Comparison of ENCODE assay signal across 20 mouse cellular contexts in genomic region chr2:102362896-102363530, GRCm38 (mm10). TPM values are rescaled to one million over a fixed set of nuclear protein-coding genes. Genes with fewer than 3 reads are reported as not detected.
DNase-seq lines count a peak whose midpoint lies in the region; ATAC-seq lines count a peak whose summit lies in the region.
"Had no signal": no experiment of that assay in that cellular context is flagged by ENCODE, and none has a peak within 500 bp of the region (broad histone marks: within the 10 kb centered on the region; RNA-seq: fewer than 3 reads in every experiment).

No protein-coding gene starts in this region.

- H3K27ac ChIP-seq in liver, embryonic 13.5 days, result peak overlapping the region; percentile 84; the same call in 1 of the 2 replicates
- H3K27ac ChIP-seq in liver, embryonic 11.5 days (ENCODE audit: low read depth, low read length), result no peak overlapping the region
- peak overlapping the region; percentile 11; the same call in 1 of the 2 replicates for H3K27ac ChIP-seq in liver, embryonic 15.5 days (replicated peaks)
- H3K27ac ChIP-seq: forebrain, embryonic 12.5 days; hindbrain, embryonic 14.5 days had no signal

- H3K9me3 ChIP-seq in liver, embryonic 13.5 days (replicated peaks), result no peaks in the 10 kb centered on the region
- H3K9me3 ChIP-seq in liver, embryonic 11.5 days (ENCODE audit: control insufficient read depth, low read length), result no peaks in the 10 kb centered on the region
- H3K9me3 ChIP-seq in liver, embryonic 15.5 days (replicated peaks), result no peaks in the 10 kb centered on the region
- H3K9me3 ChIP-seq: forebrain, embryonic 12.5 days had no signal

- ATAC-seq in liver, embryonic 13.5 days (ENCODE audit: low read depth), result no peak
- ATAC-seq in liver, embryonic 11.5 days (replicated peaks; ENCODE audit: low FRiP score), result no peak
- no peak for ATAC-seq in liver, embryonic 15.5 days (ENCODE audit: insufficient read depth)
- ATAC-seq: CD4-positive, CD25-positive, alpha-beta regulatory T cell, adult 4 months had no signal

- H3K4me3 ChIP-seq in liver, embryonic 13.5 days (replicated peaks), result no peak overlapping the region
- no peak overlapping the region for H3K4me3 ChIP-seq in liver, embryonic 11.5 days (ENCODE audit: low read depth, low read length)
- no peak overlapping the region for H3K4me3 ChIP-seq in liver, embryonic 15.5 days (replicated peaks)
- H3K4me3 ChIP-seq: forebrain, embryonic 12.5 days had no signal

- DNase-seq in liver, embryonic 13.5 days, result no peak
- no peak for DNase-seq in liver, embryonic 11.5 days (ENCODE audit: low spot score)
- peak; percentile 25 for DNase-seq in 3T3-L1 (ENCODE audit: low read depth, low spot score)
- peak; percentile 78 for DNase-seq in 416B (ENCODE audit: low read depth)
- no peak for DNase-seq in left cerebral cortex, adult 8-10 months (ENCODE audit: low spot score in 2 of 2)
- no peak for DNase-seq in frontal cortex, postnatal 36 days (ENCODE audit: low spot score in 2 of 2)
- DNase-seq: cerebellum, adult 8-10 months; heart, postnatal 10 days; kidney, adult 9 months; kidney, postnatal 25 days; layer of hippocampus, adult 9-11 months; lung, adult 18-20 months; retina, postnatal 1 day; right cerebral cortex, postnatal 4 days; thymus, postnatal 14 days had no signal

- H3K4me1 ChIP-seq in liver, embryonic 13.5 days (replicated peaks), result peaks cover 57% of the 10 kb centered on the region
- H3K4me1 ChIP-seq in liver, embryonic 11.5 days (replicated peaks; ENCODE audit: control insufficient read depth, insufficient read depth, low read length), result peaks cover 25% of the 10 kb centered on the region
- peaks cover 50% of the 10 kb centered on the region for H3K4me1 ChIP-seq in liver, embryonic 15.5 days (replicated peaks)
- H3K4me1 ChIP-seq: forebrain, embryonic 12.5 days had no signal

- no peak overlapping the region for H3K4me2 ChIP-seq in liver, embryonic 13.5 days
- no peak overlapping the region for H3K4me2 ChIP-seq in liver, embryonic 11.5 days
- no peak overlapping the region for H3K4me2 ChIP-seq in liver, embryonic 15.5 days
- H3K4me2 ChIP-seq: forebrain, embryonic 12.5 days; heart, embryonic 11.5 days; hindbrain, embryonic 14.5 days had no signal

- no peaks in the 10 kb centered on the region for H3K36me3 ChIP-seq in liver, embryonic 13.5 days
- H3K36me3 ChIP-seq in liver, embryonic 11.5 days (ENCODE audit: control insufficient read depth, insufficient read depth, low read length), result no peaks in the 10 kb centered on the region
- H3K36me3 ChIP-seq in liver, embryonic 15.5 days (replicated peaks), result no peaks in the 10 kb centered on the region
- H3K36me3 ChIP-seq: forebrain, embryonic 12.5 days had no signal

- 31% methylated on average over 1 of the region's 1 CpGs for WGBS in liver, embryonic 13.5 days (ENCODE audit: insufficient replicate concordance)
- 59% methylated on average over 1 of the region's 1 CpGs for WGBS in liver, embryonic 11.5 days
- 7% methylated on average over 1 of the region's 1 CpGs for WGBS in liver, embryonic 15.5 days (ENCODE audit: insufficient replicate concordance)

- H3K9ac ChIP-seq in liver, embryonic 13.5 days, result no peak overlapping the region
- H3K9ac ChIP-seq in liver, embryonic 11.5 days (ENCODE audit: low read depth, low read length), result no peak overlapping the region
- no peak overlapping the region for H3K9ac ChIP-seq in liver, embryonic 15.5 days
- H3K9ac ChIP-seq: forebrain, embryonic 12.5 days; hindbrain, embryonic 14.5 days had no signal

- H3K27me3 ChIP-seq in liver, embryonic 13.5 days, result no peaks in the 10 kb centered on the region
- no peaks in the 10 kb centered on the region for H3K27me3 ChIP-seq in liver, embryonic 11.5 days (replicated peaks; ENCODE audit: control insufficient read depth, insufficient read depth, low read length)
- H3K27me3 ChIP-seq in liver, embryonic 15.5 days, result no peaks in the 10 kb centered on the region
- H3K27me3 ChIP-seq: forebrain, embryonic 12.5 days had no signal

RNA-seq across cellular contexts. Expression of gene Trim44, which starts 44.6 kb away (rescaled TPM):
- polyA plus RNA-seq in liver, embryonic 13.5 days (2015; fragmentation: Nextera tagmentation; extraction: Ambion mirVana), result 5.9 and 8.0 TPM in 2 replicates
- 21.8 and 23.1 TPM in 2 replicates for polyA plus RNA-seq in liver, embryonic 11.5 days (2014; fragmentation: Nextera tagmentation; extraction: Ambion mirVana)
- 6.2 and 6.4 TPM in 2 replicates for polyA plus RNA-seq in liver, embryonic 15.5 days (2015; fragmentation: Nextera tagmentation; extraction: Ambion mirVana)
- 100 to 1,000 TPM; 175 to 199 (median 188) TPM for total RNA-seq in left cerebral cortex, adult 8-10 months (2022)

Comparison
In these comparisons a context has a peak if more than half of its experiments do, and no peak if none do; other contexts are left out.
1. DNase-seq: peak in 3T3-L1 (single experiment) and 416B (single experiment); none in liver, embryonic 13.5 days (single experiment), liver, embryonic 11.5 days (single experiment), left cerebral cortex, adult 8-10 months (0 of 2) and frontal cortex, postnatal 36 days (0 of 2).